In the genomic region with DNA sequence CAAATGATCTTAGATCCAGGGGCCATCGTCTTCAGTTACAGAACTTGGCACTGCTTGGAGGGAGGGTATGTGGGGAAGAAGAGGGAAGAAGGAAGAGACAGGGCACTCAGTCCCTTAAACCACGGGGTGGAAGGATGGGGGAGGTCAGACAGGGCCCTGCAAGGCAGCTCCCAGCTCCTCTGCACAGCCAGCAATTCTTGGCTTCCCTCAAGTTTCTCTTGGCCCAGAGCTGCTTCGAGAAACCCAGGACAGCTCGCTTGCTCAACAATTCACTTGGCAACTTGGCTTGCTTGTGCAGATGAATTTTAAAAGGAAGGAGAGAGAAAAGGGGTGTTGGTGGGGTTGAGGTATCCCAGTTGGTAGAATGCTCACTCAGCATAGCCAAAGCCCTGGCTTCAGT, we compare ENCODE assay signal across 9 mouse cellular contexts.
A peak's percentile ranks its signal among the peaks of the same experiment; 100 is the strongest.
DNase-seq lines count a peak whose midpoint lies in the region; ATAC-seq and TF ChIP-seq lines count a peak whose summit lies in the region.
"Had no signal": no experiment of that assay in that cellular context is flagged by ENCODE, and none has a peak within 500 bp of the region (broad histone marks: within the 10 kb centered on the region; RNA-seq: fewer than 3 reads in every experiment).

No protein-coding gene starts in this region.

- TF ChIP-seq EP300 in liver, postnatal 0 days (IDR thresholded peaks at IDR 0.05; ENCODE audit: low read depth) = no peak

- H3K4me2 ChIP-seq in liver, postnatal 0 days (ENCODE audit: low read depth, low read length) = no peak overlapping the region

- no peak for TF ChIP-seq CTCF in liver, postnatal 0 days (IDR thresholded peaks at IDR 0.05; ENCODE audit: low read depth)

- H3K27me3 ChIP-seq in liver, postnatal 0 days (ENCODE audit: insufficient read depth, low read length) = peaks cover 3% of the 10 kb centered on the region; the same call in 1 of the 2 replicates

- WGBS in liver, postnatal 0 days (ENCODE audit: insufficient replicate concordance) = 57% methylated on average over 4 of the region's 4 CpGs

- H3K9ac ChIP-seq in liver, postnatal 0 days (replicated peaks) = no peak overlapping the region

- peaks cover 4% of the 10 kb centered on the region for H3K4me1 ChIP-seq in liver, postnatal 0 days (ENCODE audit: insufficient read depth)

- H3K9me3 ChIP-seq in liver, postnatal 0 days (ENCODE audit: low read length) = peaks cover 12% of the 10 kb centered on the region

- ATAC-seq in frontal cortex, adult (ENCODE audit: low TSS enrichment) = peak; percentile 25; the same call in 1 of the 2 replicates
- no peak for ATAC-seq in liver, postnatal 0 days
- ATAC-seq in megakaryocyte, adult 5-6 weeks (ENCODE audit: poor library complexity, severe bottlenecking) = no peak
- ATAC-seq: forebrain, embryonic 16.5 days had no signal

- H3K4me3 ChIP-seq in liver, postnatal 0 days (ENCODE audit: low read depth, low read length) = no peak overlapping the region

- no peak overlapping the region for H3K27ac ChIP-seq in liver, postnatal 0 days (ENCODE audit: low read depth)

- H3K36me3 ChIP-seq in liver, postnatal 0 days (replicated peaks; ENCODE audit: insufficient read depth, low read length) = no peaks in the 10 kb centered on the region

- DNase-seq in frontal cortex, postnatal 25 days (ENCODE audit: low spot score in 2 of 2) = no peak
- peak; percentile 93 for DNase-seq in NIH3T3 (ENCODE audit: low read depth)
- DNase-seq in gastrocnemius, postnatal 25 days = peak; percentile 80
- peak; percentile 35 to 41 for DNase-seq in kidney, postnatal 36 days
- DNase-seq in thymus, postnatal 10 days (ENCODE audit: low spot score in 2 of 2) = no peak
- DNase-seq in liver, postnatal 0 days = no peak

Comparison
In these comparisons a context has a peak if more than half of its experiments do, and no peak if none do; other contexts are left out.
1. DNase-seq: peak in NIH3T3 (single experiment), gastrocnemius, postnatal 25 days (single experiment) and kidney, postnatal 36 days (2 of 2); none in frontal cortex, postnatal 25 days (0 of 2), thymus, postnatal 10 days (0 of 2) and liver, postnatal 0 days (single experiment).